Mouse (Mus musculus): Measurements from ENCODE around the gene 1700011M02Rik.
"Not testable (repeated sequence)": the region's sequence is repeated elsewhere in the genome, so short reads cannot be mapped to it uniquely, and the experiment has no call there.

GRCm38 (mm10) chrX:102908587-102908986, at the start of gene 1700011M02Rik, which contains the start of gene Dmrtc1a:
- not testable (repeated sequence) for TF ChIP-seq POLR2A (IDR thresholded peaks at IDR 0.05; ENCODE audit: borderline replicate concordance, low read depth, low read length); CTCF (IDR thresholded peaks at IDR 0.05; ENCODE audit: low read depth, low read length)

Measured in bone marrow macrophage, adult 2 months (primary cell).